Mouse (Mus musculus) brain, embryonic 18.5 days (tissue): ENCODE data around the gene Rnf214.

ENCODE experiments used
- DNase-seq: peaks from one replicate; pipeline ENCODE4 v3.0.0-alpha.2; 2012; ENCODE audit warnings: low read depth, low spot score

Rnf214 gene

DNA sequence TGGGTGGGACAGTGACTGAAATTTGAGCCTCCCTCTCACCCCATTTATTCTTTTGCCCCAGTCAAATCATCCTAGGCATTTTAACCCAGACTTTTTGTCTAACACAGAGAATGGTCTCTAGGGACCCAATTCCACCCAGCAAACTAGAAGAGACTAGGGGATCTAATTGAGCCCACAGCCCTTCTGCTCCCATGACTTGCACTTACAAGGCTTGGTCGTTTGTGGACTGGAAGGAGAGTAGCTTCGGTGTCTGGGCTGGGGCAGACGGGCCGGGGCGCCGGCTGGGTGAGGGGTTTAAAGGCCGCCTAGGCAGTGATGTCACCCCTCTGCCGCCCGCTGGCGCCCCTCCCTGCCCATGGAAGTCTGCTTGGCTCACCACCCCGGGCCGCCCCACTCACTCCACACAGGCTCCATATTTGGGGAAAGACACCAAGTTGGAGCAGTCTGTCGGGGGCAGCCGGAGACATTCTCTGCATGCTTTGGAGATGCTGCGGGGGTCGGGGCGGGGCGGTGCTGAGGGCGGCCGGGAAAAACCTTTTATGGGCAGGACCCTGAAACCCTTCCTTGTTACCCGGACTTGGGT is 29.0 kb upstream of the Rnf214 start, which contains the start of gene Tagln:
Gene Tagln (minus strand): TSS at position 431 of the 583 bp plus-strand sequence.
- no peak for DNase-seq

DNA sequence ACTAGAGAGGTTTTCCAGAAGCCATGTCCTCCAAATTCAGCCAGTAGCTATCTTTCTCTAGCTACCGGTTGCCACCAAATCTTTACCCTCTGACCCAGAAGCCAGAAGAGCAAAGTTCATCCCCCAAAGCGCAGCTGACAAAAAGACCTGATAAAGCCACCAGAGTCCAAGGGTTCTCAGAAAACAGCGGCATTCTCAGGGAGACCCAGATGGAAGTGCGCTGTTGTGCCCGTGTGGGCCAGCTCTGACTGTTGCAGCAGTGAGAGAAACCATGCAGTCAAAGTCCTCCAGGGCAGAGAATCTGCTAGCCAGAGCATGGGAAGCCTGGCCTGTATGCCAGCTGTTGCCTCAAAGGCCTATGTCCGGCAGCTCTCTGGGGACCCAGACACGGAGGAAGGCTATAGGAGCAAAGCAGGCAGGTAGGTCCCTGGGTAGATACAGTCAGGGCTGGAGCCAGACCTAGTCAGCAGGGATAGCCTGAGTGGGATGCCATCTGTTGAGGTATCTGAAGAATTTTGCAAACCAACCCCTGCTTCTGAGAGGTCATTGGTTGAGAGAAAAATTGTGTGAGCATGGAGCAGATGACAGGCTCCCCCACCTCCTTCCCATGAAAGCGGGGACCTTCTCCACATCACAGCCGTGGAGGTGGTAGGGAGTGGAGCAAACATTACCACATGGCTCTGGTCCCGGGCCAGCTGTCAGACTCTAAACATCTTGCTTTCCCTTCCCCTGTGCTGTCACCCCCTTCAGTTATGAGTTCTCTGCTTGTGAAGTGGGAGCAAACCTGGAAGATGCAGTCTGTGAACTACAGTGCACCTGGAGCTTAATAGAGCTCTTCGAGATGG is 26.1 kb upstream of the Rnf214 start:
- DNase-seq: no peak

DNA sequence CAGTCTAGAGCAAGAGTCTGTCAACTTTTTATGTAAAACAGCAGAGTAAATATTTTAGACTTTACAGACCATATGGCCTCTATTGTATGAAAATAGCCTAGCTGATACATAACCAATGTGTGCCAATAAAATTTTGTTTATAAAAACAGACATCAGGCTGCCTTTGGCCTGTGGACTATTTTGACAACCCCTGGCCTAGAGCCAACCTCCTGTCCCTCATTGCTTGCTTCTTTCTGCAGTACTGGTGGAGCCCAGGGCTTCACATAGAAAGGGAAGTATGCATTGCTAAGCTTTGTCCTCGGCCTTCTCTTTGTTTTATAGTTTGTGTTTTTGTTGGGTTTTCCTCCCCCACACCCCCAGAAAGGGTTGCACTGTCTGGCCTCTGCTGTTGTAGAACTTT is 25.2 kb upstream of the Rnf214 start:
- DNase-seq: no peak

DNA sequence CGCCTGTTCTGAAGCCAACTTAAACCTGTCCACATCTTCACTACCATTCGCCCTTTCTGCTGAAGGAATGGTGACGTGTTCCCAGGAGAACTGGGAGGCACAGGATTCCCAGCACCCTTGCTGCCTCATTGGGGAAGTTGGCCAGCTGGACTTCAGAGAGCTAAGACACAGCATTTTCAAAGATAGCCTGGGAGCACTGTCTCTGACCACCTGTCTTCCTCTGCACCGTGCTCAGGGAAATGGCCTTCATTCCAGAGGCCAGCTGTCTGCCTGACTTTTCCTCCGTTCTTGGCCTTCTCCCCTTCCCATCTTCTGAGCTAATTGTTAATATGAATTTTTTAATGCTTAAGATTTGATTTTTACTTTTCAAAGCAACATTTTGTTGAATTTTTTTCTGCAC is 22.6 kb upstream of the Rnf214 start:
- DNase-seq: no peak

DNA sequence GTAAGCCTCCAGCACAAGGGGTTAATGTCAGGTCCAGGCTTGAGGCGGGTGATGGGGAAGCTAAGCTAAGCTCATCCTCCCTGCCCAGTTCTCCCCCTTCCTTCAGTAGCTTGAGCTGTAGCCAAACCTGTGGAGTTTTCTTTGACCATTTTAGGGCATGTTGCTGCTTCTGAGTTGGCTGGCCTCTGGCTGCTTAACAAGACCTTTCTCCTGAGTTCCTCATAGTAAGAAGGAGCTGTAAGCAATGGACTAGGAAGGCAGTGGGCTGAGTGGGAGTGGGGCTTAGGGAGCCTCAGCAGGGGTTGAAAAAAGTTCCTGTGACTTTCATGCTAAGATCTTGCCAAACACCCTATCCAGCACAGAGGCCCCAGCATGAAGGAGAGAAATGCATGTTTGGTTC is 13.2 kb upstream of the Rnf214 start:
- no peak for DNase-seq

DNA sequence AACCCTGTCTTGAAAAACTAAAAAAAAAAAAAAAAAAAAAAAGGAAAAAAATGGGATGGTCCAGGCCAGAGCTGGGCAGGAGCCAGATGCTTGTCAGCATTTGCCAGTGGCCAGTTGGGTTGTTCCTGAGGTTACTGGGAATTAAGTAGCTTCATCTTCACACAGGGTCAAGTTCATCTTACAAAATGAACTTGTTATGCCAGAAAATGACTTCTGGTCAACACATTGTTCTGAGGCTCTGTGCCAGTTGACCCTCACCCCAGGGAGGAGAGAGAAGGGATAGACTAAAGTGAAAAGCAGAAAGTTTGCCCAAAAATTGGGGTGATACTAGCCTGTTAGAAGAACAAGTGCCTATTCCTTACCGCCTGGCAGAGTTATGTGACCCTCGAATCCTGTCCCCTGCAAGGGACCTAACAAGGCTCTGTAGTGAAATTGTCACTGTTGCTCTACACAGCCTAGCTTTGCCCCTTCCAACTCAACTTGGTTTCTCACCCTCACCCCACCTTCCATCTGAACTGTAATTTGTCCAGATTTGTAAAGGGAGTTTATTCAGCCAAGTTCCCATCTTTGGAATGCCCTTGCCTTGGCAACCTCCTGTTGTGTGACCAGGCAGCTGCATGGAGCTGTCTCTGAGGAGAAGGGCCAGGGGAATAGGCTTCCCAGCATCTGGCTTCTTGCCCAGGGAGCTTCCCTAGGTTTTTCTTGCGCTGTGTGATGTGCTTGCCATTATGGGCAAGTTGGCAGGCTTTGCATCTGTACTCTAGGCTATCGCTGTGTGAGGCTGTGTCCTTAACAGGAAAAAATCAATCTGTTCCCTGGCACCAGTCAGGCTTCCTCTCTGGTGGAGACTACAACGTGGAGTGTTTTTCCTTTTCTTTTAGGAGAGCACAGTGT is 10.6 kb upstream of the Rnf214 start:
- peak; percentile 57 for DNase-seq

DNA sequence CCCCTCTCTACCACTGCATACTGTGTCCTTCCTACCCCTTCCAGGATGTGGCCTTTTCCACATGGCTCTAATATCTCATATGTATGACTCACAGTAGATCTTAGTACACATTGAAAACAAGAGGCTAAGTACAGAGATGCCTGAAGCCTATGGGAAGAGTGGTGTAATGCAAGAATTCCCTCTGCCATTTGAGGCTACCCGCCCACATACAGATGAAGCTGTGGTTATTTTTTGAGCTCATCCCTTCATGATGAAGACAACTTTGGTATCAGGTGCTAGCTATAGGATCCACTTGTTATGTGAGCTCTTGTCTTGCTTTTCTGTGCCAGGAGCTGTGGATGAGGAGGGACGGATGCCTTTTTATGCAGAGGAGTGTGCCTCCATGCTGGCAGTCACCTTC is 8.9 kb upstream of the Rnf214 start:
- no peak for DNase-seq

- DNase-seq: no peak
Measured at GRCm38 (mm10) chr9:45911673-45912072, 5.0 kb upstream of the Rnf214 start.

DNA sequence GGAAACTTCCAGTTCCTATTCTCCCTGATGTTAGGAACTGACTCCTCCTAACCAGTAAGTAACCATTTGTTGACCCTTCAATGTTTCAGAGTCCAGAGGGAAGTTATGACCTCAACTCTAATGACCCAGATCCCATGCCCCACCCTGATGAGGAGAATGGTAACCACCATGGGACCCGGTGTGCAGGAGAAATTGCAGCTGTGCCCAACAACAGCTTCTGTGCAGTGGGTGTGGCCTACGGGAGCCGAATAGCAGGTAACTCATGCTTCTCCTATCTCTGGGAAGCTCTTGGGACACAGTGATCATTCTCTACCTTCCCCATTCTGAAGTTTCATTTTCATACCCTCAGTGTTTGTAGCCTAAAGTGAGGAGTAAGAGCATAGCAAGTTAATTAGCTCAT is 4.3 kb upstream of the Rnf214 start:
- DNase-seq: no peak

DNA sequence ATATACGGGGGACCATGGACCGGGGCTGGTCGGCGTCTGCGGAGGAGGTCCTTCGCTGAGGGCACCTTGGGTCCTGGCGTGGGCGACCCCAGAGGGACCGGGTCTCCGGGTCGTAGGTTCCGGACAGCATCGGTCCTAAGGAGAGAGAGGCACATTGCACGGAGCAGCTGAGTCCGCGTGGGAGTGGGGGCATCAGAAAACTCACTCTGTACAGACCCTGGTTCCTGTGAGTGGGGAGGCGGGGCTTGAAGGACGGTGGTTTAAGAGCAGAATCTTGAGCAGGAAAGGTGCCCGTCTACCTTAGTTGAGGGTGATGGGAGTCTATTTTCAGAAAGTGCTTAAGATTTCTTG is 342 bp upstream of the Rnf214 start:
- DNase-seq: no peak

GRCm38 (mm10) chr9:45905811-45906237 is 887 bp downstream of the Rnf214 start:
- DNase-seq: no peak

DNA sequence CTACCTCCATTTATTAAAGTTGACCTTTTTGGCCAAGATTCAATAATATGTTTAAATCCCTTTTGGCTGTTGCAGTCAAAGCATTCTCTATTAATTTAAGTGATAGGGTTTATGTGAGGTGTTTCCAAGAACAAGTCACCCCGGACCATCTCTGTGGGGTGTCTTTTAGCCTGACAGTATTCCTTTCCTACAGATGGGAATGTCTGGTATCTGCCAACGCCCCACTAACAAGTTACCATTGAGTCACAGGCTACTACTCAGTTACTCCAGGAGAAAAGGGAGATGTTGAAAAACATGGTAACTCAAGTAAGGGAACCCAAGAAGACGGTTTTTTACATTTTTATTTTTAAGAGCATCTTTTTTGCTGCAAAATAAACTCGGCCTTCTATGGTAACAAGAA is 1.5 kb downstream of the Rnf214 start:
- DNase-seq: no peak

GRCm38 (mm10) chr9:45893681-45894080 is 13.0 kb downstream of the Rnf214 start:
- no peak for DNase-seq

- no peak for DNase-seq
Measured at GRCm38 (mm10) chr9:45877928-45878327, 28.8 kb downstream of the Rnf214 start.

GRCm38 (mm10) chr9:45870265-45870664 is 36.4 kb downstream of the Rnf214 start:
- no peak for DNase-seq

GRCm38 (mm10) chr9:45869181-45869580 is 37.5 kb downstream of the Rnf214 start:
- no peak for DNase-seq

- no peak for DNase-seq
Measured at GRCm38 (mm10) chr9:45861813-45862212, 44.9 kb downstream of the Rnf214 start.

- no peak for DNase-seq
Measured at GRCm38 (mm10) chr9:45859364-45859763, 47.3 kb downstream of the Rnf214 start.

DNA sequence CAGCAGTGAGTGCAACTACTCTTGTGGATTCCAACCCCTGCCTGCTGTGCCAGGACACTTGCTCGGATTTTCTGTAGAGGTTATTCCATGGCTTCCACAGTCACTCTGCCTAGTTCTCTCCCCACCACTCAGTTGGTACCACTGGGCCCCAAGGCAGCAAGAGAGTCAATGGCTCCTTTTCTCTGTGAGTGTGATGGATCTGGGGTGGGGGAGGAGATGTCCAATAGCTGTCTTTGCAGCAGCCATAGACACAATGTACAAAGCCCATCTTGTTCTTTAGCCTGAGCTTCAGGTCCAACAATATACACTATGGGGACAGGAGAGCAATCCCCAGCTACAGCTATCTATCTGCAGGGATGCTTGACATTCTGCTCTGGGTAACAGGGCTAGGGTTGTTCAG is 52.6 kb downstream of the Rnf214 start:
- DNase-seq: no peak

- no peak for DNase-seq
Measured at GRCm38 (mm10) chr9:45853695-45854094, 53.0 kb downstream of the Rnf214 start.

- no peak for DNase-seq
Measured at GRCm38 (mm10) chr9:45851776-45852175, 54.9 kb downstream of the Rnf214 start.

- no peak for DNase-seq
Measured at GRCm38 (mm10) chr9:45851330-45851729, 55.4 kb downstream of the Rnf214 start.
